Mouse (Mus musculus) ovary, postnatal 14 days (tissue): ENCODE data around the gene Uqcrfs1.

Experiments used
- DNase-seq: peaks from one replicate; pipeline ENCODE4 v3.0.0; 2022; ENCODE audit warnings: low spot score

Gene Uqcrfs1

GRCm38 (mm10) chr13:30544856-30545604 lies at the start of gene Uqcrfs1:
Gene Uqcrfs1 (minus strand): TSS chr13:30545362.
- peak; percentile 97 for DNase-seq

GRCm38 (mm10) chr13:30585786-30586185 lies 40.6 kb upstream of the Uqcrfs1 start:
- DNase-seq = no peak

GRCm38 (mm10) chr13:30582541-30582940 lies 37.4 kb upstream of the Uqcrfs1 start:
- DNase-seq = no peak

- DNase-seq = no peak
Observed at GRCm38 (mm10) chr13:30578806-30579205, 33.6 kb upstream of the Uqcrfs1 start.

- no peak for DNase-seq
Observed at GRCm38 (mm10) chr13:30576819-30577218, 31.7 kb upstream of the Uqcrfs1 start.

- DNase-seq = no peak
Observed at GRCm38 (mm10) chr13:30572971-30573370, 27.8 kb upstream of the Uqcrfs1 start.

GRCm38 (mm10) chr13:30570182-30570581 lies 25.0 kb upstream of the Uqcrfs1 start:
- DNase-seq = no peak

- no peak for DNase-seq
Observed at GRCm38 (mm10) chr13:30567571-30567970, 22.4 kb upstream of the Uqcrfs1 start.

- DNase-seq = peak; percentile 43
Observed at GRCm38 (mm10) chr13:30566767-30567166, 21.6 kb upstream of the Uqcrfs1 start.

- DNase-seq = no peak
Observed at GRCm38 (mm10) chr13:30560603-30561002, 15.4 kb upstream of the Uqcrfs1 start.

- DNase-seq = no peak
Observed at GRCm38 (mm10) chr13:30560052-30560451, 14.9 kb upstream of the Uqcrfs1 start.

GRCm38 (mm10) chr13:30557751-30558150 lies 12.6 kb upstream of the Uqcrfs1 start:
- no peak for DNase-seq

GRCm38 (mm10) chr13:30553051-30553587 lies 8.0 kb upstream of the Uqcrfs1 start:
- DNase-seq = no peak

GRCm38 (mm10) chr13:30549339-30549738 lies 4.2 kb upstream of the Uqcrfs1 start:
- DNase-seq = no peak

- peak; percentile 84 for DNase-seq
Observed at GRCm38 (mm10) chr13:30548835-30549234, 3.7 kb upstream of the Uqcrfs1 start.

- DNase-seq = peak; percentile 56
Observed at GRCm38 (mm10) chr13:30530761-30531160, 14.4 kb downstream of the Uqcrfs1 start.

- no peak for DNase-seq
Observed at GRCm38 (mm10) chr13:30524961-30525360, 20.2 kb downstream of the Uqcrfs1 start.

GRCm38 (mm10) chr13:30523971-30524370 lies 21.2 kb downstream of the Uqcrfs1 start:
- DNase-seq = no peak

- no peak for DNase-seq
Observed at GRCm38 (mm10) chr13:30523246-30523891, 21.8 kb downstream of the Uqcrfs1 start.

- DNase-seq = no peak
Observed at GRCm38 (mm10) chr13:30521282-30521902, 23.8 kb downstream of the Uqcrfs1 start.

- DNase-seq = no peak
Observed at GRCm38 (mm10) chr13:30518191-30518590, 27.0 kb downstream of the Uqcrfs1 start.

- no peak for DNase-seq
Observed at GRCm38 (mm10) chr13:30507651-30508050, 37.5 kb downstream of the Uqcrfs1 start.
